Mouse (Mus musculus) macrophage (primary cell): ENCODE results near the gene Vmn1r71. TPM values are rescaled to one million over a fixed set of nuclear protein-coding genes. Genes with fewer than 3 reads are reported as not detected.
"Not testable (repeated sequence)": the region's sequence is repeated elsewhere in the genome, so short reads cannot be mapped to it uniquely, and the experiment has no call there.

Source experiments
- H3K27ac ChIP-seq: fragments of 350-480 bp; formaldehyde crosslinking; 2 replicates; pipeline ENCODE4 v1.9.0; 2021
- H3K36me3 ChIP-seq: fragments of 350-480 bp; formaldehyde crosslinking; 2 replicates; pipeline ENCODE4 v1.9.0; 2021; ENCODE audit errors: inconsistent target
- H3K4me3 ChIP-seq: fragments of 350-480 bp; formaldehyde crosslinking; 2 replicates; pipeline ENCODE4 v1.9.0; 2021; ENCODE audit errors: inconsistent target
- H3K79me2 ChIP-seq: fragments of 350-480 bp; formaldehyde crosslinking; 2 replicates; pipeline ENCODE4 v1.9.0; 2021; ENCODE audit errors: inconsistent target
- polyA plus RNA-seq: library from polyadenylated mRNA; stranded (reverse); fragments of 250-400 nt; gene quantifications from 3 replicates; pipeline ENCODE4 v1.2.4, GENCODE M21; 2018; ENCODE audit warnings: inconsistent platforms
- total RNA-seq, 78 experiments: library from RNA; depleted of rRNA; stranded (reverse); fragments of 250-400 nt; gene quantifications; 1 replicate in 9 of 78; 2 replicates in 24 of 78; 3 replicates in 43 of 78; 4 replicates in 2 of 78; pipeline ENCODE4 v1.2.4; 2018; ENCODE audit warnings: inconsistent platforms in 56 of 78

The Vmn1r71 gene
- total RNA-seq (2018; cell fraction: chromatin; rRNA removed): not detected
- total RNA-seq (2018; cell fraction: cytosol; rRNA removed): not detected
- total RNA-seq (2018; cell fraction: nucleus; rRNA removed): not detected
- not detected in 3 replicates for polyA plus RNA-seq

- H3K36me3 ChIP-seq: no peaks in the 10 kb centered on the region
- H3K4me3 ChIP-seq: no peak within 1 kb of the TSS
- no peak within 1 kb of the TSS for H3K27ac ChIP-seq
- no peaks in the 10 kb centered on the region for H3K79me2 ChIP-seq
Observed at GRCm38 (mm10) chr7:10754264-10754663, at the start of gene Vmn1r71. Gene Vmn1r71, minus strand, starts transcription at chr7:10754364.

GRCm38 (mm10) chr7:10757551-10757950, 3.4 kb upstream of the Vmn1r71 start:
- not testable (repeated sequence) for H3K79me2 ChIP-seq, H3K36me3 ChIP-seq, H3K4me3 ChIP-seq, H3K27ac ChIP-seq

Other genes starting within 250 kb of the Vmn1r71 start
- not detected in 3 replicates for gene Vmn1r68, start 195.9 kb downstream of the Vmn1r71 start, polyA plus RNA-seq
- not detected in 3 replicates for gene Vmn1r69, start 140.7 kb downstream of the Vmn1r71 start, polyA plus RNA-seq
- gene Vmn1r70, start 122.8 kb downstream of the Vmn1r71 start, polyA plus RNA-seq: not detected in 3 replicates
- gene Nlrp4b, start 66.6 kb downstream of the Vmn1r71 start, polyA plus RNA-seq: not detected in 3 replicates
- gene Zscan4b, start 150.7 kb upstream of the Vmn1r71 start, polyA plus RNA-seq: not detected in 3 replicates